Mouse (Mus musculus): Measurements from ENCODE around the gene Zfp626. TPM values are rescaled to one million over a fixed set of nuclear protein-coding genes. Genes with fewer than 3 reads are reported as not detected.
"Not testable (repeated sequence)": the region's sequence is repeated elsewhere in the genome, so short reads cannot be mapped to it uniquely, and the experiment has no call there.

The Zfp626 gene
- polyA plus RNA-seq, 1 experiment from 2014 or later, result 2.2 TPM

DNA sequence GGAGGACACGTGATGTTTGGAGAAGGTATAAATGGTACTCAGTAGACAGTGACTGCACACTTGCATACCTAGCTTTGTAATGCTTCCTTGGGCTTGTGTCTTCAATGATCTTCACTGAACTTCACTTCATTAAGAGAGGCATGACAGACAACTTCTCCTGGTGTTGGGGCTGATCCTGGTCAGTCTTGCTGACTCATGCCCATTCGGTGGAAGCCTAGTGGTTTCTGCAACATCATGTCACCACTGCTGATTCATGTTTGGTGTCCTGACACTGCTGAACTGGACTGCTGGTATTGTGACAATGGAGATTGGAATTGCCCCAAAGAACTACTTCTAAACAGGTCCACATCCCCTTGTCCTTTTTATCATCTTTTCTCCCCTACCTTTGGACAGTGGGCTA is 27.1 kb downstream of the Zfp626 start:
- no peaks in the 10 kb centered on the region for H3K27me3 ChIP-seq (ENCODE audit: poor library complexity, severe bottlenecking)
- 86% methylated on average over 2 of the region's 2 CpGs for WGBS
- H3K36me3 ChIP-seq (replicated peaks), result no peaks in the 10 kb centered on the region

DNA sequence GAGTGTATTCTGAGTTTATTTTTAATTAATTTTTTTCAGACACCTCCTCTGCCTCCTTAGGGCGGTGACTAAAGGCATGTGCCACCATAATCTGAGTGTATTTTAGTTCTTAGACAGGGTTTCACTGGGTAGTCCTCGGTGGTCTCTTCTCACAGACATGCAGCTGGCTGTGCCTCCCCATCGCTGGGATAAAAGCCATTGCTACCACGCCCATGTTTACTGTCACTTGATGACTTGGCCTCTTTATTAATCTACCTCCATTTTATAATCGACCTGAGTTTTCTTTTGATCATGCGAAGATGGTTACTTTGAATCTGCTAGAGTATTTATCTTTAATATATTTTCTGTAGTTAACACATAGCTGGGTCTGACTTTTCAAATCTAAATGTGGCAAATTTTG is 30.9 kb downstream of the Zfp626 start:
- DNase-seq (ENCODE audit: extremely low spot score, low spot score), result no peak
- Histone ChIP-seq H3K27ac (peak overlapping the region; percentile 83), H3K4me1 (peaks cover 16% of the 10 kb centered on the region), H3K9me3 (0 out of 2 replicates have a peak, but pooled peaks cover 2% of the 10 kb centered on the region), H3K27me3 (ENCODE audit: poor library complexity, severe bottlenecking) (no peaks in the 10 kb centered on the region), H3K4me3 (peak overlapping the region; percentile 67), H3K36me3 (replicated peaks) (0 out of 2 replicates have a peak, but pooled peaks cover 4% of the 10 kb centered on the region)
- 31% methylated on average over 6 of the region's 6 CpGs for WGBS

More for the DNA sequence above, 27.1 kb downstream of the Zfp626 start:
- H3K27ac ChIP-seq, result no peak overlapping the region
- H3K9me3 ChIP-seq, result no peaks in the 10 kb centered on the region
- H3K4me3 ChIP-seq, result no peak overlapping the region
- H3K4me1 ChIP-seq, result peaks cover 10% of the 10 kb centered on the region
- no peak for DNase-seq (ENCODE audit: extremely low spot score, low spot score)

DNA sequence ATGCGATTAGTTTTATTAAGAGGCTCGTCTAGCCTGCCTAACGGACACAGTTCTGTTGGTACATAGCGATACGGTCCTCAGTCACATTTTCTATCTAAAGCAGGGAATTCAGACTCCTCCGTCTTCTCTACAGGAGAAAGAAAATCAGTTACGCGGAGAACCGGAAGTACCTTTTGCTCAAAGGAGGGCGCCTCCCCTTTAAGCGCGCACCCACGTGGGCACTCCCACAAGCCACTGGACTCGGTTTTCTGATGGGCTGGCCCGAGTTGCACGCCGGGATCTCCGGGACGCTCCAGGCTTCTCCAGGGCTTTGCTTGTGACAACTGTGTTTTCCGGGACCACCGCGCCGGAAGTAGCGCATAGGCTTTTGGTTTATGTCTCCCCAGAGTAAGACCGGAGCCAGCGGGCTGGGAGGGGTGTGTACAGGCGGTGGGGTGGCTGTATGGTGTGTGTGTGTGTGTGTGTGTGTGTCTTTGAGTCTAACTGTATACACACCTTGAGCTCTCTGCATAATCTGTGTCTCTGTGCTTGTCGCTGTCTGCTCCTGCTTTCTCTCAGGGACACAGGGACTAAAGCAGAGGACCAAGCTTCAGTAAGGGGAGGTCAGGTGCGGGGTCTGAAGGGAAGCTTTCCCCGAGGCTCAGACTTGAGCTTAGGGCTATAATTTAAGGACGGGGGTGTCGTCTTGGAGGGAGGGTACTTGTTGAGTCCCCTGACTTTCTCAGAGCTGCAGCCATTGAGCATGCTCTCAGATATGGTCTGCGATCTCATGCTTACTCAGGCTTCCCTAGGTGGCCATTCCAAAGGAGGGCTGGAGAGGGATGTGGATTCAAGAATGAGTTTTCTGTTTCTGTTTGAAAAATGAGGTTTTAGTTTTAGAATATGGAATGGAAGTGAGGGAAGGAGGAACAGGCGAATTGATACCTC is 31.6 kb downstream of the Zfp626 start, which contains the start of gene Zfp59:
TSS of gene Zfp59 (plus strand) at position 285 of the 927 bp plus-strand sequence.
- 4% methylated on average over 34 of the region's 34 CpGs for WGBS
- peak; percentile 89 for DNase-seq (ENCODE audit: extremely low spot score, low spot score)
- H3K27ac ChIP-seq, result peak within 1 kb of the TSS; percentile 83

DNA sequence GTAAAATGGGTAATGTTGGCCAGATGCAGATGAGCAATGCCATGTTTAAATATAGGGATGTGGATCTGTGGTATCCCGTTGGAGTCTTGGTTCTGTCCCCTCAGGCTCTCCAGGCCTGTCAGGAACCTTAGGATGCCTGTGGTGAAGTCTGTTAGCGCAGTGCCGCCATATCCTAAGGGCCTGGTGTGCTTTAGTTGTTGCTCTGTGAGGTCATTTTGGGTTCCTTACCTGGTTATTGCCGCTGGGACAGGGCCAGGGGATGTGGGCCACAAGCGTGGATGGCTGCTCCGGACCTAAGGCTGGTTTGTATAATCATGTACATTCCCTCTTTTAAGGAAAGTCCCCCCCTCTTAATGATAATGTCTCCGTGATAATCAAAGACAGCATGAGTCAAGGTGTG is 32.6 kb downstream of the Zfp626 start:
- Histone ChIP-seq H3K4me3 (peak overlapping the region; percentile 67), H3K9me3 (0 out of 2 replicates have a peak, but pooled peaks cover 2% of the 10 kb centered on the region), H3K4me1 (peaks cover 16% of the 10 kb centered on the region), H3K27me3 (ENCODE audit: poor library complexity, severe bottlenecking) (no peaks in the 10 kb centered on the region), H3K36me3 (replicated peaks) (peaks cover 7% of the 10 kb centered on the region), H3K27ac (no peak overlapping the region)
- WGBS, result 90% methylated on average over 7 of the region's 7 CpGs
- DNase-seq (ENCODE audit: extremely low spot score, low spot score), result no peak

More for the DNA sequence above, 31.6 kb downstream of the Zfp626 start, which contains the start of gene Zfp59:
- 0 out of 2 replicates have a peak, but pooled peaks cover 2% of the 10 kb centered on the region for H3K9me3 ChIP-seq
- 0 out of 2 replicates have a peak, but pooled peaks cover 4% of the 10 kb centered on the region for H3K36me3 ChIP-seq (replicated peaks)
- H3K27me3 ChIP-seq (ENCODE audit: poor library complexity, severe bottlenecking), result no peaks in the 10 kb centered on the region
- peaks cover 16% of the 10 kb centered on the region for H3K4me1 ChIP-seq
- peak within 1 kb of the TSS; percentile 67 for H3K4me3 ChIP-seq

DNA sequence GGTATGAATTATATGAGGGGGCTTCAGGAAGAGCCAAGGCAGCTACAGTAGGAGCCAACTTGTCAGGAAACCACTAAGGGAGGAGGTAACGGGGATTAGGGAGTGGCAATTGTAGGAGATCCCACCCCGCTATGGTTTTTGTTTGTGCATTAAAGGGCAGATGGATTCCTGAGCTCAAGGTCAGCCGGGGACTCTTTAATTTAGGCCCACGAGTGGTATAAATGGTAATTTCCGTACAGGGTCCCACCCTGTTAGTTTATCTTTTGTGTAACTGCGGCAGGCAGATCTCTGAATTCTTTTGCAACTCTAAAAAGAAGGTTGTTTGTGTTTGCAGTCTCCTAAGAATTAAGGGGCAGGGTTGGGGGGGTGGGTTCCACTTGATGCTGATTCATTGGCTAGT is 33.1 kb downstream of the Zfp626 start:
- peaks cover 16% of the 10 kb centered on the region for H3K4me1 ChIP-seq
- 91% methylated on average over 6 of the region's 6 CpGs for WGBS
- no peaks in the 10 kb centered on the region for H3K27me3 ChIP-seq (ENCODE audit: poor library complexity, severe bottlenecking)
- peaks cover 12% of the 10 kb centered on the region for H3K36me3 ChIP-seq (replicated peaks)
- H3K9me3 ChIP-seq, result 0 out of 2 replicates have a peak, but pooled peaks cover 2% of the 10 kb centered on the region
- no peak for DNase-seq (ENCODE audit: extremely low spot score, low spot score)
- H3K27ac ChIP-seq, result no peak overlapping the region
- no peak overlapping the region; the same call in 1 of the 2 replicates for H3K4me3 ChIP-seq

DNA sequence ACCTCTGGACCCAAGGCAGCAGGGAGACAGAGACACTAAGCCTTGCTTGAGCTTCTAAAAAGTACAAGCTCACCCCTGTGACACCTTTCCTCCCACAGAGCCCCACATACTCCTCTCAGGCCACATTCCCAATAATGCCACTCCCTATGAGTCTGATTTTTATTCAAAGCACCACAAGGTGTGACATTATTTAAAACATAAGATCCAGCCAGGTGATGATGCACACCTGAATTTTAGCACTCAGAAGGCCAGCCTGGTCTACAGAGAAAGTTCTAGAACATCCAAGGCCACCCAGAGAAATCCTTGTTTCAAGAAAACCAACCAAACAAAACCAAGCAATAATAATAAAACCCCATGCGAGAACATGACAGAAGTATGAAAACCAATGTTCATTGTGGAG is 50.2 kb downstream of the Zfp626 start, which contains the start of gene Zfp607a:
TSS of gene Zfp607a (plus strand) at position 301 of the 400 bp plus-strand sequence.
- H3K4me3 ChIP-seq, result no peak within 1 kb of the TSS
- peaks cover 44% of the 10 kb centered on the region for H3K36me3 ChIP-seq (replicated peaks)
- DNase-seq (ENCODE audit: extremely low spot score, low spot score), result no peak
- no peak within 1 kb of the TSS for H3K27ac ChIP-seq
- no peaks in the 10 kb centered on the region for H3K27me3 ChIP-seq (ENCODE audit: poor library complexity, severe bottlenecking)
- H3K4me1 ChIP-seq, result peaks cover 20% of the 10 kb centered on the region
- 93% methylated on average over 1 of the region's 1 CpGs for WGBS
- H3K9me3 ChIP-seq, result 0 out of 2 replicates have a peak, but pooled peaks cover 8% of the 10 kb centered on the region

DNA sequence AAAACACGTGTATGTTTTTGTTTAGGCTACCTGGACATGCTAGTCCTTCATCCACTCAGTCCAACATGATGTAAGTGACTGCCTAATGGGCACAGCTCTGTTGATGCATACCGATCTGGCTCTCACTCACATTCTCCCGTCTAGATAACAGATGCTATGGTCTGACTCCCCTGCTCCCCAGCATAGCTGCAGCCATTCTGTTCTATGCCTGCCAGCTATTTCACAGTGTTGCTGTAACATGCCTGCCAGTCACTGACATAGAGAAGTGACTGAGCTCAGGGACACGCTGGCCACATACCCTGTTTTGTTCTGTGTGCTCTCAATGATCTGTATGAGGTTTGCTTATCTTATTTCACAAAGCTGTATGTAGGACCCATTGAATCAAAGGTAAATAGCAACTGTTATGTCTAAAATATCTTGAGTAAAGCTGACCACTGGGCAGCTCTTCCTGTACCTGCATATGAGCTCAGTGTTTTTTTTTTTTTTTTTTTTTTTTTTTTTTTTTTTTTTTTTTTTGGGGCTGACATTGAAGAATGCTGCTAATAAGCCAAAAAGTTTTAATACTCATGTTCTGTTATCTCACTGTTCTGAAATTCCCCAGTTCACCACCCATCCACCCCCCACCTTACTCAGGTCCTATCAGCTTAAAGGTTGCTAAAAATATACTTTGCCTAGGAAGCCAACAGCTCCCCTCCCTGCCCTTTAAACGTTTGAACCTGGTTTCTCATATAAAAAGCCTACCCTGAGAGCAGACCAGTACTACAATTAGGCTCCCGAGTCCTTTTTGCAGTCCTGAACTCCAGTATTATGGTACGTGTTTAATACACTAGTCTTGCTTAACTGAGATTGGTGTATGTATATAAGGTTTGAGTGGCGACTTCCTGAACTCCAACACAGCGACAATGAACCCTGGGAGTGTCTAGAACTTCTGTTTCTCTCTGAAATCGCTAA is 52.6 kb downstream of the Zfp626 start:
- WGBS, result 37% methylated on average over 10 of the region's 10 CpGs
- Histone ChIP-seq H3K27ac (peak overlapping the region; percentile 89), H3K27me3 (ENCODE audit: poor library complexity, severe bottlenecking) (no peaks in the 10 kb centered on the region), H3K9me3 (0 out of 2 replicates have a peak, but pooled peaks cover 8% of the 10 kb centered on the region), H3K36me3 (replicated peaks) (peaks cover 40% of the 10 kb centered on the region), H3K4me3 (peak overlapping the region; percentile 76), H3K4me1 (peaks cover 20% of the 10 kb centered on the region)
- no peak for DNase-seq (ENCODE audit: extremely low spot score, low spot score)

DNA sequence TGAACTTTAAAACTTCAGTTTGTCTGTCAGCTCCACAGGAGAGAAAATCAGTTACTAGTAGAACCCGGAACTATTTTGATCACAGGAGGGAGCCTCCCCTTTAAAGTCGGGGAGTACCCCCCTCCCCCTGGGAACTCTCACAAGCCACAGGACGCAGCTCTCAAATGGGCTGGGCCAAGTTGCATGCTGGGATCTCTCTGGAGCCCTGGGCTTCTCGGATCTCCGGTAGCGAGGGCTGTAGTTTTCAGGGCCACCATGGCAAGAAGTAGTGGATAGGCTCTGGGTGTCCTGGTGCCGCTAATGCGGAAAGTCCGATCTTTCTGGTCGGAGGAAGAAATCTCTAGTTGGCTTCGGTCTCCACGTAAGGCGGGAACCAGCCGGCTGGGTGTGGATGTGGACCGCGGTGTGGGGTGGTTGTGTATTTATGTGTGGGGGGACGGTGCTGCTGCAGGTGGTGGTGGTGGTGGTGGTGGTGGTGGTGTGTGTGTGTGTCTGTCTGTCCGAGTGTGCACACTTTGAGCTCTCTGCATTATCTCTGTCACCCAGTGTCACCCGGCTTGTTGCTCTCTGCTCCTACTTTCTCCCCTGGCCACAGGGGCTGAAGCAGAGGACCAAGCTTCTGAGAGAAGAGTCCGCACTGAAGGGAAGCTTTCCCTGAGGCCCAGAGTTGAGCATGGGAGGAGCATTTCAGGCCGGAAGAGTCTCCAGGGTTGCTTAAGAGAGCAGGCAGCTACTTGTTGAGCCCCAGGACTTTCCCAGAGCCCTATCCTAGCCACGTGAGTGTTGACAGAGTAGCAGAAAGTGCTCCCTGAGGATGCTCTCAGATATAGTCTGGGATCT is 53.6 kb downstream of the Zfp626 start:
- H3K27ac ChIP-seq, result peak overlapping the region; percentile 89

DNA sequence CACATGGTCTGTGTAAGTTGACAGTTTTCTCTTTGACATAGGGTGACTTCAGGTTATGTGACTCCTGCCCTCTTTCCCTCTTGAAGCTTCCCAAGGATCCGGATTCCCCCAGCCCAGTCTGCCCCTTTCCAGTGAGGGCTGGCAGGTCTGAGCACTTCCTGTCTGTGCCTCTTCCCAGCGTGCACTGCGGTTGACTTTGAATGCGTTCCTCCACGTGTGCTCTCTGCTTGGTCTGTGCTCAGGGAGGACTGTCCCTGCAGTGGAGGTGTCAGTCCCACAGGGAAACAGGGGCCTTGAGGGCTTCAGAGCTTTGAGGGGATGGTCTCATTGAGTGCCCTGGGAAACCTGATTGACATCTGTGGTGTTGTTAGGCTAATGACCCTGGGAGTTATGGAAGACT is 55.6 kb downstream of the Zfp626 start:
- 90% methylated on average over 5 of the region's 5 CpGs for WGBS
- peaks cover 20% of the 10 kb centered on the region for H3K4me1 ChIP-seq
- H3K27me3 ChIP-seq (ENCODE audit: poor library complexity, severe bottlenecking); H3K9me3 ChIP-seq; H3K27ac ChIP-seq; H3K4me3 ChIP-seq; DNase-seq (ENCODE audit: extremely low spot score, low spot score): not testable (repeated sequence)
- H3K36me3 ChIP-seq (replicated peaks), result peaks cover 43% of the 10 kb centered on the region

More for the DNA sequence above, 53.6 kb downstream of the Zfp626 start:
- WGBS, result 1% methylated on average over 22 of the region's 22 CpGs
- Histone ChIP-seq H3K4me3 (peak overlapping the region; percentile 76), H3K36me3 (replicated peaks) (peaks cover 39% of the 10 kb centered on the region), H3K9me3 (0 out of 2 replicates have a peak, but pooled peaks cover 8% of the 10 kb centered on the region), H3K27me3 (ENCODE audit: poor library complexity, severe bottlenecking) (no peaks in the 10 kb centered on the region), H3K4me1 (peaks cover 20% of the 10 kb centered on the region)
- DNase-seq (ENCODE audit: extremely low spot score, low spot score), result peak; percentile 70

All from forebrain, embryonic 10.5 days (tissue).